Comparison of ENCODE assay signal across 8 mouse cellular contexts in genomic region chr15:89182328-89182741, GRCm38 (mm10). TPM values are rescaled to one million over a fixed set of nuclear protein-coding genes. Genes with fewer than 3 reads are reported as not detected.
A peak's percentile ranks its signal among the peaks of the same experiment; 100 is the strongest.
DNase-seq lines count a peak whose midpoint lies in the region; ATAC-seq and TF ChIP-seq lines count a peak whose summit lies in the region.

No protein-coding gene starts in this region.

- 46% methylated on average over 6 of the region's 6 CpGs for WGBS in forebrain, embryonic 15.5 days
- 27% methylated on average over 6 of the region's 6 CpGs for WGBS in intestine, embryonic 14.5 days
- WGBS in lung, adult 2 months = 23% methylated on average over 6 of the region's 6 CpGs
- 32% methylated on average over 6 of the region's 6 CpGs for WGBS in stomach, embryonic 16.5 days

- H3K9me3 ChIP-seq in forebrain, embryonic 15.5 days = no peaks in the 10 kb centered on the region
- H3K9me3 ChIP-seq in intestine, embryonic 14.5 days (ENCODE audit: control insufficient read depth, low read length) = no peaks in the 10 kb centered on the region
- H3K9me3 ChIP-seq in stomach, embryonic 16.5 days (replicated peaks; ENCODE audit: control insufficient read depth, low read length) = no peaks in the 10 kb centered on the region

- peak overlapping the region; percentile 63 for H3K27ac ChIP-seq in forebrain, embryonic 15.5 days (replicated peaks)
- 0 out of 2 replicates have a peak overlapping the region, but pooled peaks have one; percentile 5 for H3K27ac ChIP-seq in intestine, embryonic 14.5 days (ENCODE audit: low read depth)
- H3K27ac ChIP-seq in stomach, embryonic 16.5 days (ENCODE audit: low read length) = peak overlapping the region; percentile 97

- H3K27me3 ChIP-seq in forebrain, embryonic 15.5 days = no peaks in the 10 kb centered on the region
- no peaks in the 10 kb centered on the region for H3K27me3 ChIP-seq in intestine, embryonic 14.5 days (replicated peaks; ENCODE audit: control insufficient read depth, insufficient read depth, low read length)
- H3K27me3 ChIP-seq in stomach, embryonic 16.5 days (ENCODE audit: control insufficient read depth, insufficient read depth, low read length) = no peaks in the 10 kb centered on the region

- TF ChIP-seq POLR2A in lung, adult 2 months (IDR thresholded peaks at IDR 0.05; ENCODE audit: borderline replicate concordance, extremely low read depth, low read depth, low read length) = no peak

- ATAC-seq in forebrain, embryonic 15.5 days (replicated peaks) = no peak
- no peak for ATAC-seq in intestine, embryonic 14.5 days (replicated peaks; ENCODE audit: low FRiP score, low TSS enrichment, low read depth)
- ATAC-seq in stomach, embryonic 16.5 days (ENCODE audit: insufficient read depth, low FRiP score) = no peak

- TF ChIP-seq CTCF in lung, adult 2 months (IDR thresholded peaks at IDR 0.05; ENCODE audit: insufficient read depth, low read length) = peak; percentile 18; the same call in 1 of the 2 replicates

- no peak overlapping the region for H3K4me2 ChIP-seq in forebrain, embryonic 15.5 days (replicated peaks)
- H3K4me2 ChIP-seq in intestine, embryonic 14.5 days (ENCODE audit: low read length) = 0 out of 2 replicates have a peak overlapping the region, but pooled peaks have one; percentile 4
- H3K4me2 ChIP-seq in stomach, embryonic 16.5 days (ENCODE audit: low read depth, low read length) = no peak overlapping the region

- no peak overlapping the region for H3K9ac ChIP-seq in forebrain, embryonic 15.5 days (replicated peaks)
- no peak overlapping the region for H3K9ac ChIP-seq in intestine, embryonic 14.5 days (ENCODE audit: low read length)
- peak overlapping the region; percentile 33; the same call in 1 of the 2 replicates for H3K9ac ChIP-seq in stomach, embryonic 16.5 days (ENCODE audit: low read length)

- H3K4me1 ChIP-seq in forebrain, embryonic 15.5 days = peaks cover 71% of the 10 kb centered on the region
- peaks cover 28% of the 10 kb centered on the region for H3K4me1 ChIP-seq in intestine, embryonic 14.5 days (replicated peaks; ENCODE audit: control insufficient read depth, insufficient read depth, low read length)
- H3K4me1 ChIP-seq in lung, adult 2 months (ENCODE audit: control insufficient read depth, insufficient read depth, low read length) = peaks cover 18% of the 10 kb centered on the region
- H3K4me1 ChIP-seq in stomach, embryonic 16.5 days (ENCODE audit: control insufficient read depth, insufficient read depth, low read length) = peaks cover 37% of the 10 kb centered on the region

- DNase-seq in 416B (ENCODE audit: low read depth) (peak; percentile 70), ZHBTc4 (ENCODE audit: low read depth, low spot score) (peak; percentile 59)
- DNase-seq in intestine, embryonic 14.5 days (ENCODE audit: low spot score) = no peak
- DNase-seq in lung, adult 2 months = no peak
- DNase-seq in thymus, postnatal 14 days = no peak
- no peak for DNase-seq in layer of hippocampus, adult 11-12 months (ENCODE audit: low spot score)

- peaks cover 8% of the 10 kb centered on the region for H3K36me3 ChIP-seq in forebrain, embryonic 15.5 days
- H3K36me3 ChIP-seq in intestine, embryonic 14.5 days (ENCODE audit: control insufficient read depth, insufficient read depth, low read length) = peaks cover 10% of the 10 kb centered on the region
- no peaks in the 10 kb centered on the region for H3K36me3 ChIP-seq in stomach, embryonic 16.5 days (ENCODE audit: control insufficient read depth, insufficient read depth, low read length)

- no peak overlapping the region for H3K4me3 ChIP-seq in forebrain, embryonic 15.5 days
- H3K4me3 ChIP-seq in intestine, embryonic 14.5 days (ENCODE audit: low read depth, low read length) = no peak overlapping the region
- H3K4me3 ChIP-seq in lung, adult 2 months (replicated peaks; ENCODE audit: extremely low read depth, low read depth, low read length) = no peak overlapping the region
- no peak overlapping the region for H3K4me3 ChIP-seq in stomach, embryonic 16.5 days (replicated peaks; ENCODE audit: low read length)

RNA-seq across cellular contexts. Expression of gene Plxnb2, which starts 1.7 kb away (rescaled TPM):
- 113 and 118 TPM in 2 replicates for polyA plus RNA-seq in forebrain, embryonic 15.5 days (2015; fragmentation: Nextera tagmentation; extraction: Ambion mirVana)
- polyA plus RNA-seq in intestine, embryonic 14.5 days (2014; fragmentation: Nextera tagmentation; extraction: Ambion mirVana) = 149 and 150 TPM in 2 replicates
- 204 and 210 TPM in 2 replicates for polyA plus RNA-seq in lung, adult 2 months (2012; rRNA removed)
- polyA plus RNA-seq in stomach, embryonic 16.5 days (2015; fragmentation: Nextera tagmentation; extraction: Ambion mirVana) = 153 and 178 TPM in 2 replicates

RNA-seq across cellular contexts. Expression of gene Dennd6b, which starts 14.0 kb away (rescaled TPM):
- polyA plus RNA-seq in forebrain, embryonic 15.5 days (2015; fragmentation: Nextera tagmentation; extraction: Ambion mirVana) = 58.5 and 62.2 TPM in 2 replicates
- 13.9 and 16.2 TPM in 2 replicates for polyA plus RNA-seq in intestine, embryonic 14.5 days (2014; fragmentation: Nextera tagmentation; extraction: Ambion mirVana)
- polyA plus RNA-seq in lung, adult 2 months (2012; rRNA removed) = 15.6 and 17.2 TPM in 2 replicates
- polyA plus RNA-seq in stomach, embryonic 16.5 days (2015; fragmentation: Nextera tagmentation; extraction: Ambion mirVana) = 13.4 and 15.0 TPM in 2 replicates

RNA-seq across cellular contexts. Expression of gene Ppp6r2, which starts 29.0 kb away (rescaled TPM):
- 79.8 and 83.6 TPM in 2 replicates for polyA plus RNA-seq in forebrain, embryonic 15.5 days (2015; fragmentation: Nextera tagmentation; extraction: Ambion mirVana)
- 26.9 and 29.6 TPM in 2 replicates for polyA plus RNA-seq in intestine, embryonic 14.5 days (2014; fragmentation: Nextera tagmentation; extraction: Ambion mirVana)
- polyA plus RNA-seq in lung, adult 2 months (2012; rRNA removed) = 153 and 372 TPM in 2 replicates
- 20.2 and 24.4 TPM in 2 replicates for polyA plus RNA-seq in stomach, embryonic 16.5 days (2015; fragmentation: Nextera tagmentation; extraction: Ambion mirVana)

RNA-seq across cellular contexts. Expression of gene Mapk11, which starts 32.9 kb away (rescaled TPM):
- polyA plus RNA-seq in forebrain, embryonic 15.5 days (2015; fragmentation: Nextera tagmentation; extraction: Ambion mirVana) = 42.8 and 42.9 TPM in 2 replicates
- polyA plus RNA-seq in intestine, embryonic 14.5 days (2014; fragmentation: Nextera tagmentation; extraction: Ambion mirVana) = 7.4 and 7.8 TPM in 2 replicates
- polyA plus RNA-seq in lung, adult 2 months (2012; rRNA removed) = 13.7 and 14.0 TPM in 2 replicates
- 5.1 and 6.0 TPM in 2 replicates for polyA plus RNA-seq in stomach, embryonic 16.5 days (2015; fragmentation: Nextera tagmentation; extraction: Ambion mirVana)

RNA-seq across cellular contexts. Expression of gene Mapk12, which starts 41.8 kb away (rescaled TPM):
- polyA plus RNA-seq in forebrain, embryonic 15.5 days (2015; fragmentation: Nextera tagmentation; extraction: Ambion mirVana) = 5.5 and 5.8 TPM in 2 replicates
- polyA plus RNA-seq in intestine, embryonic 14.5 days (2014; fragmentation: Nextera tagmentation; extraction: Ambion mirVana) = 4.5 and 5.1 TPM in 2 replicates
- polyA plus RNA-seq in lung, adult 2 months (2012; rRNA removed) = 28.2 and 32.2 TPM in 2 replicates
- 3.6 and 6.0 TPM in 2 replicates for polyA plus RNA-seq in stomach, embryonic 16.5 days (2015; fragmentation: Nextera tagmentation; extraction: Ambion mirVana)

Comparison
In these comparisons a context has a peak if more than half of its experiments do, and no peak if none do; other contexts are left out.
1. DNase-seq: peak in 416B (single experiment) and ZHBTc4 (single experiment); none in intestine, embryonic 14.5 days (single experiment), lung, adult 2 months (single experiment), thymus, postnatal 14 days (single experiment) and layer of hippocampus, adult 11-12 months (single experiment).
2. H3K27ac ChIP-seq: peak in every context shown above with its lines; median percentile 97 in stomach, embryonic 16.5 days; 63 in forebrain, embryonic 15.5 days; 5 in intestine, embryonic 14.5 days.